Mouse (Mus musculus): ENCODE measurements around the gene Kras. TPM values are rescaled to one million over a fixed set of nuclear protein-coding genes. Genes with fewer than 3 reads are reported as not detected.
A peak's percentile ranks its signal among the peaks of the same experiment; 100 is the strongest.

Kras gene
- polyA plus RNA-seq, 1 experiment from 2014 or later, result 75.9 TPM

DNA sequence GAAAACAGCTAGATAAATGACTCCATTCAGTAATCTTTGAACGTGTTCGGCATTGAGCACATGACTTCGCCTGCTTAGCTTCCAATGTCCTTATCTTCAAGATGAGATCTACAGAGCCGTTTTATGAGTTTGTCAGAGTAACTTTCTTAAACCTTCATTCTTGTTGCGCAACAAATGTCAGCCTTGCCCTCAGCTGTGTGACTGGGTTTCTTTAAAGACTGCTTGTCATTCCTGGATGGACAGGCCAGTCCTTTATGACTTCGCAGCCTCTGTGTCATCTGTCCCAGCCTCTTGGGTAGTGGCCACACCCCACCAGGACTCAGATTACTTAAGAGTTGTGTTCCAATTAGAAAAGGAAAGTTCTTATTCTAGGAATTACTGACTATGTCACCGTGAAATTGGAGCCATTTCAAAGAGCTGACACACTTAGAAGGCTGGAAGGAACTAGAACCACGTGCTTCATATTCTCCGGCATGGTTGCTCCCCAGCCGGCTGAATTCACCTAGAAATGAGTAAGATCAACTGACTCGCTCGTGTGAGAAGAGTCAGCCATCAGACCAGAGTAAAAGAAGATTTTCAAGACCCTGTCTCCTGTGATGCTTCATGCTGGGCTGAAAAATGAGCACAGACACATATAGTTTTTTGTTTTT, 24.1 kb upstream of the Kras start:
- Histone ChIP-seq H3K4me2 (no peak overlapping the region), H3K27ac (no peak overlapping the region), H3K36me3 (no peaks in the 10 kb centered on the region), H3K4me3 (no peak overlapping the region), H3K9ac (no peak overlapping the region), H3K4me1 (peaks cover 30% of the 10 kb centered on the region), H3K27me3 (replicated peaks) (0 out of 2 replicates have a peak, but pooled peaks cover 3% of the 10 kb centered on the region), H3K9me3 (replicated peaks) (no peaks in the 10 kb centered on the region)
- WGBS (ENCODE audit: insufficient replicate concordance), result 61% methylated on average over 12 of the region's 12 CpGs
- ATAC-seq, result no peak

DNA sequence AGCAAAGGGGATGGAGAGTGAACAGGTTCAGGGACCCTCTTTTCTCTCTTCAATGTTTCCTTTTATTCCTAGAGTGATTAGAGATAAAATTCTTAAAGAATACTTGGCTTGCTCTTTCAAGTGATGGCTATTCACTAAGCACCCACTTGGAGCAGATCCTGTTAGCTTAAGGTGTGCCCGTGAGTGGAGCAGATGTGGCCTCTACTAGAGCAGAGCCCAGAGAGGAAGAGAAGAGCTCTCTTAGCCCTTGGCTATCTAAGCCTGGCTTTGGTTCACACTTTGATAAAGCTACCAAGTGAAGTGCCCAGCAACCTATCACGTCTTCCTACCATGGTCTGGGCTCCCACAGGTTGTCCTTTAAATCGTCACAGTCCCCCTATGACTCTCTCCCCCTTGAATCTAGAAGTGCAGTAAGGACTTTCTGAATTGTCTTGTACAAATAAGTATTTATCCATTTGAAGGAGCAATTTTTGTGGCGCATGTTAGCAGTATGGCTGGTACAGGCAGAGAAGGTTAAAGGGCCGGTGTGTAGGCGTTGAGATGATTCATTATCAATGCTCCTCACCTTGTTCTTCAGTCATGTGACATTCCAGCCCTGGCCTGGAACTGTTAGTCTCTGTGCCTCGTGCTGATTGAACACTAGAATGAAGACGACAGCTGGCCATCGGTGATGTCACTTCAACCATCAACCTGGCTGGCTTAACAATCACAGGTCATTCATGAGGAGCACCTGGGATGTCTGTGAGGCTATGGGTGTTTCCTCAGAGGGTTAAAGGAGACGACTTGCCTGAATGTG, 22.3 kb upstream of the Kras start:
- no peak overlapping the region for H3K4me2 ChIP-seq
- no peak overlapping the region for H3K27ac ChIP-seq
- no peaks in the 10 kb centered on the region for H3K36me3 ChIP-seq
- no peaks in the 10 kb centered on the region for H3K9me3 ChIP-seq (replicated peaks)
- 0 out of 2 replicates have a peak, but pooled peaks cover 11% of the 10 kb centered on the region for H3K27me3 ChIP-seq (replicated peaks)
- H3K9ac ChIP-seq, result no peak overlapping the region
- peak; percentile 38; the same call in 1 of the 2 replicates for ATAC-seq
- 51% methylated on average over 10 of the region's 10 CpGs for WGBS (ENCODE audit: insufficient replicate concordance)
- peaks cover 30% of the 10 kb centered on the region for H3K4me1 ChIP-seq
- H3K4me3 ChIP-seq, result no peak overlapping the region

DNA sequence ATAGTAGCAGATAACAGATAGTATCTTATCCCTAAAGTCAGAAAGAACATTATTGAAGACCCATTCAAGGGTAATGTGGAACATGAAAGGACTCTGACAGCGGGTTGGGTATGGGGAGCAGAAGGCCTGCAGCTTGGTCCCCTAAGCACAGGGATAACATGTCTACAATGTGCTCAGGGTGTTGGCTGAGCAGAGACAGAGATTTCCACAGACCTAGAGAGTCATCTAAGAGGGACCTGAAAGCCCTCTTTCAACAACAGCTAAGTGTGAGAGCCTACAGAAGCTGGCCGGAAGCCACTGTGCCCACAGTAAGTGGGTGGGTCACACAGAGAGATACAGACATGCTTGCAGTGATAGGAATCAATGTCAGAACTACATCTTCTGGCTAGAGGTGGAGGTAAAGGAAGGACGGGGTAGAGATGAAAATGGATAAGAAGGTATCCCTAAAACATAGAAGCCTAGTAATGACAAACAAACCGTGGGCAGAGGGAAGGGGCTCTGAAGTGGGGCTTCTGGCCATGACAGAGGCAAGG, 19.3 kb upstream of the Kras start:
- peaks cover 13% of the 10 kb centered on the region for H3K4me1 ChIP-seq
- H3K36me3 ChIP-seq, result no peaks in the 10 kb centered on the region
- 70% methylated on average over 4 of the region's 4 CpGs for WGBS (ENCODE audit: insufficient replicate concordance)

DNA sequence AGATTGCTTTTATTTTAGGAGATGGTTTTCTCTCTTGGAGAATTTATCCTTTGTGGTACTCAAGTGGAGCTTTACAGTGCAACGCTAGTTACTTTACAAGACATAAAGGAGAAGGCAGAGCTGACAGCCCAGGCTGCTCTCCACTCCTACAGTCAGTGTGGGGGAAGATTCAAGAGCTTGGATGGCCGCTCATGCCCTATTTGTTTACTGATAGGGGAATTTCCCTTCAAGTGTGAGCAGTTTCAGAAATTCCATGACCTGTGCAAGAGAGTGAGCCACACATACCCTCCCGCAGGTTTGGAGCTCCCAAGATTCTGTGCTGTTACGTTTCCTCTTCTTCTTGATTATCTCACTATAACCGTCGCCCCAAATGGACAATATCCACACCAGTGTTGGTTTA, 17.7 kb upstream of the Kras start:
- Histone ChIP-seq H3K9me3 (replicated peaks) (no peaks in the 10 kb centered on the region), H3K9ac (no peak overlapping the region), H3K4me3 (no peak overlapping the region), H3K27ac (no peak overlapping the region), H3K4me1 (peaks cover 6% of the 10 kb centered on the region; the same call in 1 of the 2 replicates), H3K36me3 (no peaks in the 10 kb centered on the region), H3K27me3 (replicated peaks) (0 out of 2 replicates have a peak, but pooled peaks cover 11% of the 10 kb centered on the region), H3K4me2 (no peak overlapping the region)
- ATAC-seq, result no peak
- WGBS (ENCODE audit: insufficient replicate concordance), result 64% methylated on average over 6 of the region's 6 CpGs

More for the DNA sequence above, 19.3 kb upstream of the Kras start:
- no peak overlapping the region for H3K4me2 ChIP-seq
- H3K27ac ChIP-seq, result no peak overlapping the region
- H3K9me3 ChIP-seq (replicated peaks), result no peaks in the 10 kb centered on the region
- no peak overlapping the region for H3K4me3 ChIP-seq
- no peak for ATAC-seq
- no peak overlapping the region for H3K9ac ChIP-seq
- H3K27me3 ChIP-seq (replicated peaks), result 0 out of 2 replicates have a peak, but pooled peaks cover 11% of the 10 kb centered on the region

DNA sequence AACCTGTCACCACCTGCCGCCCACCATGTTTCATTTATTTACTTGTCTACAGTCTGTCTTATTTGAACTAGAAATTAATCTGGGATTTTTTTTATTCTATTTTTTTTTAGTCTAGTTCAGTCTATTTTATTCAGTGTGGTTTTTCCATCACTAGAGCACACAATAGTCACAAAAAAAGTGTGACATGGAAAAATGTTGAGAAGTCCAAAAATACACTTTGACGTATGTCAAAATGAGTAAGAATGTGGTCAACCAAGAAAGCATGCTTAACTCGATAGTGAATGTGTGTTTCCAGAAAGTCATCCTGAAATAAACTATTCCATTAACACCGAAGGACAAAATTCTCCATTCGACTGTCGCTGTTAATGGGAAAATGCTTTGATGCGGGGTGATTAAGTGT, 12.3 kb upstream of the Kras start:
- no peaks in the 10 kb centered on the region for H3K36me3 ChIP-seq

DNA sequence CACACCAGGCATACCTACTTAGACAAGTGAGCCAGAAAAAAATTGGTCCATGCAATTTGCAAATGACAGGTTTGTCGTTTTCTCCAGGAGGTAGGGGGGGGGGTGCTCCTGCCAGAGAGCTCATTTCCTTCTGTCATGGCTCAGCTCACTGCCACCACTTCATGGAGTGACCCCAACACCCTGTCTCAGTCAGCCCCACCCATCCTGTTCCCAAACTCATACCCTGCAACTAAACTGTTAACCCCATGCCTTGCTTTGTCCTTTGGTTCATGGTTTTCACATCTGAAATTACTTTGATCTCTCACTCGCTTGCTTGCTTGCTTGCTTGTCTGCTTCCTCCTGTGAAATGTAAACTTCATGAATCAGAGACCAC, 6.6 kb upstream of the Kras start:
- WGBS (ENCODE audit: insufficient replicate concordance), result 43% methylated on average over 2 of the region's 2 CpGs
- Histone ChIP-seq H3K9ac (no peak overlapping the region), H3K4me2 (no peak overlapping the region), H3K36me3 (no peaks in the 10 kb centered on the region), H3K27me3 (replicated peaks) (peaks cover 6% of the 10 kb centered on the region; the same call in 1 of the 2 replicates), H3K4me1 (0 out of 2 replicates have a peak, but pooled peaks cover 3% of the 10 kb centered on the region), H3K4me3 (no peak overlapping the region), H3K27ac (no peak overlapping the region), H3K9me3 (replicated peaks) (no peaks in the 10 kb centered on the region)
- no peak for ATAC-seq

More for the DNA sequence above, 12.3 kb upstream of the Kras start:
- H3K27ac ChIP-seq, result no peak overlapping the region
- H3K4me2 ChIP-seq, result no peak overlapping the region
- ATAC-seq, result no peak
- no peak overlapping the region for H3K9ac ChIP-seq
- 78% methylated on average over 7 of the region's 7 CpGs for WGBS (ENCODE audit: insufficient replicate concordance)
- H3K27me3 ChIP-seq (replicated peaks), result no peaks in the 10 kb centered on the region
- no peaks in the 10 kb centered on the region for H3K4me1 ChIP-seq
- H3K4me3 ChIP-seq, result no peak overlapping the region
- no peaks in the 10 kb centered on the region for H3K9me3 ChIP-seq (replicated peaks)

DNA sequence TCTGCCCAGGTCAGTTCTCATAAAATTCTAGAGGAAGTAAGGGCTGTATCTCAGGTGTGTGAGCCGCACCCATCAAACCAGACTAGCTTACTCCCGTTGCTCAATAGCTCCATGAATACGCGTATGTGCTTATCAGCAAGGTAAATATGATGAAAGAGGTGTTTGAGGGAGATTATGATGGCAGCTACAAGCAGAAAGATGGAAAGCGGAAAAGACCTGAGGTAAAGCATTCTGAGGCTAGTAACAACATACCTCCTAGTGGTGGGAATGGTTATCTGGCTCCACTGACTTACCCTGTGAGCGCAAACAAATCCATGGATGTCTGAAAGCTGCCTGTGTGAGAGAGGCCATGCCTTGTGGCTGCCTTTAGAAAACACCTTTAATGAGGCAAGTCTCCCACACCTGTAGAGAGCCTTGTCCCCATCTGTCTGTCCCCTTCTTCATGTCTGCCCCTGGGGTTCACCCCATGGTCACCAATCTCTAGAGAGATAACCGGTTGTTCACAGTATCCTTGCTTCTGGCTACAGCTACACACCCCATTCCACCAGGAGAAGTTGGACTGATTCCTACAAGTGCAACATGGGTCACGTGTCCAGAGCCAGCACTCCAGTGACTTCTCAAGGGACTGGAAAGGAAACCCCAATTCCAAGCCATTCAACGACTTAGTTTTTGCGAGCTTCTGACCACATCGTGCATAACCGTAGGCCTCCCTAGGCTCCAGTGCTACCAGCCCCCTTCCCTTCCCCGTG, 6.1 kb upstream of the Kras start:
- H3K4me1 ChIP-seq, result peaks cover 5% of the 10 kb centered on the region; the same call in 1 of the 2 replicates
- no peak for ATAC-seq
- no peaks in the 10 kb centered on the region for H3K36me3 ChIP-seq
- no peaks in the 10 kb centered on the region for H3K9me3 ChIP-seq (replicated peaks)
- no peak overlapping the region for H3K9ac ChIP-seq
- H3K27me3 ChIP-seq (replicated peaks), result peaks cover 6% of the 10 kb centered on the region; the same call in 1 of the 2 replicates
- WGBS (ENCODE audit: insufficient replicate concordance), result 70% methylated on average over 13 of the region's 13 CpGs
- H3K4me2 ChIP-seq, result no peak overlapping the region
- no peak overlapping the region for H3K4me3 ChIP-seq
- H3K27ac ChIP-seq, result no peak overlapping the region

DNA sequence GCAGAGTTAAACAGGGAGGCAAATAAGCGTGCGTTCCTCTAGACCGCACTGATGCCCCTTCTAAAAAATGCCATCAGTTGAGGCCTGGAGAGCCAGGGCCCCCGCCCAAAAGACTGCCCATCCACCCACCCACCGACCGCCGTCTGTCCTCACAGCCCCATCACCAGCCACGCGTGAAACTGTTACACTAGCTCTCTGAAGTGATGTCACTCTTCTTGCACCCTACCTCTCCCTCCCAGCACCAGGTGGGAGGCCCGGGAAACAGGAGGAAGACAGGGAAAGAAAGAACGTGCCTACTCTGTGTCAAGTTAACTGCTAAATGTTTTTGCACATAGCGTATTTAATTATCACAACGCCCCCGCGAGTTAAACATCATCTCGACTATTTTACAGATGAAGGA, 781 bp upstream of the Kras start:
- H3K27ac ChIP-seq, result peak overlapping the region; percentile 92
- no peak for ATAC-seq

DNA sequence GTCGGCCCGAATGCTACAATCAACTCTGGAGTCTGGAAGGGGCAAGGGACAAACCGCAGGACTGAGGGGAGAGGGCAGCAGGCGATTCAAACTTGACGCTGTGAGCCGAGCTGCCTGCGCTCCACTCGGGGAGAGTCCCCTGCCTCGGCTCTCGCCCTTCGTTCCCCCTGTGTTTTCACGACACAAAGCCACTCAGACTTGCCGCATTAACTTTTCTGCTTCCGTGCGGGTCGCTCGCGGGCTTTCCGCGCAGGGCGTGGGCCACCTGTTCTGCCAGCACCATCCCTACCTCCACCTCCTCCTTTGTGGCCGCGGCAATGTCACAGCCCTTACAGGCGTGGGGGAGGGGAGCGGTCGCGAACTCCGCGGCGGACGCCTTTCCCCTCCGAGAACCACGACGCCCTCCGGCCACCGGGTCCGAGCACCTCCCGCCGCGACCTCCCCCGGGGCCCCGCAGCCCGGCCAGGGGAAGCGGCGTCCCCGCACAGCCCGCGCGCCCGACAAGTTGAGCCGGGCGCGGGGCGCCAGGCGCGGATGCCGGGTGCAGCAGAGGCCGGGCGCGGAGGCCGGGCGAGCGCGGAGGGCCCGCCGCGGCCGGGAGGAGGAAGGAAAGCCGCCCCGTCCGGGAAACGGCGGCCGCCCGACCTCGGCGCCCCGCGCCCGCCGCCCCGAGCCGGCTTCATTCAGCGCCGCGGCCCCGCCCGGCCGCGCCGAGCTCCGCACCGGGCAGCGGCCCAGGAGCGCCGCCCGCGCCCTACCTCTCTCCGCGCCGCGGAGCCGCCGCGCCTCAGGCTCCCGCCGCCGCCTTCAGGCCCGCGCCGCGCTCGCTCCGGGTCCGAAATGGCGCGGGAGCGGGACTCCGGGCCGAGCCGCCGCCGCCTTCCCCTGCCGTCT, 501 bp downstream of the Kras start:
- Histone ChIP-seq H3K4me1 (peaks cover 30% of the 10 kb centered on the region), H3K9ac (peak overlapping the region; percentile 99), H3K27me3 (replicated peaks) (peaks cover 3% of the 10 kb centered on the region; the same call in 1 of the 2 replicates), H3K4me2 (peak overlapping the region; percentile 95), H3K9me3 (replicated peaks) (no peaks in the 10 kb centered on the region), H3K36me3 (peaks cover 22% of the 10 kb centered on the region), H3K27ac (peak overlapping the region; percentile 92), H3K4me3 (peak overlapping the region; percentile 98)
- WGBS (ENCODE audit: insufficient replicate concordance), result under 1% methylated on average over 90 of the region's 124 CpGs
- peak; percentile 75 for ATAC-seq

More for the DNA sequence above, 781 bp upstream of the Kras start:
- Histone ChIP-seq H3K4me1 (peaks cover 30% of the 10 kb centered on the region), H3K9me3 (replicated peaks) (no peaks in the 10 kb centered on the region), H3K27me3 (replicated peaks) (peaks cover 6% of the 10 kb centered on the region; the same call in 1 of the 2 replicates), H3K9ac (peak overlapping the region; percentile 99), H3K4me3 (peak overlapping the region; percentile 98), H3K4me2 (peak overlapping the region; percentile 95), H3K36me3 (peaks cover 9% of the 10 kb centered on the region)
- 13% methylated on average over 16 of the region's 16 CpGs for WGBS (ENCODE audit: insufficient replicate concordance)

DNA sequence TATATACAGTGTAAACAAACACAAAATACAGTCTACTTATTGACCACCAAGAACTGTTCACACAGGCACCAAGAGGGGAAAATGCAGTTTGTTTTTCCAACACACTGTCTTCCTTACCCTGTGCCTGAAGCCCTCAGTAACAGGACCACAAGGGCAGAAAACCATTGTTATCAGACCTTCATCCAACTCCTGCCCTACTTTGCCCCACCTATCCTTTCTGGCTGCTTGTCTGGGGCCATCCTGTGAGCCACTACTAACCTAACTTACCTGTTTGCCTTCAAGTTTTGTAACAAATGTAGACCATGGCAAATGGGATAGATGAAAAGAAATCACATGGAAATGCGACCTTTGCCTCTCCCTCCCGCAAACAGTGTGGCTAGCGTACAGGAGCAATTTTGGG, 2.2 kb downstream of the Kras start:
- Histone ChIP-seq H3K4me1 (peaks cover 34% of the 10 kb centered on the region), H3K4me3 (peak overlapping the region; percentile 36), H3K9me3 (replicated peaks) (no peaks in the 10 kb centered on the region), H3K27me3 (replicated peaks) (peaks cover 3% of the 10 kb centered on the region; the same call in 1 of the 2 replicates), H3K27ac (peak overlapping the region; percentile 32; the same call in 1 of the 2 replicates), H3K9ac (peak overlapping the region; percentile 46), H3K36me3 (peaks cover 34% of the 10 kb centered on the region), H3K4me2 (peak overlapping the region; percentile 95)
- ATAC-seq, result no peak
- WGBS (ENCODE audit: insufficient replicate concordance), result 73% methylated on average over 3 of the region's 3 CpGs

DNA sequence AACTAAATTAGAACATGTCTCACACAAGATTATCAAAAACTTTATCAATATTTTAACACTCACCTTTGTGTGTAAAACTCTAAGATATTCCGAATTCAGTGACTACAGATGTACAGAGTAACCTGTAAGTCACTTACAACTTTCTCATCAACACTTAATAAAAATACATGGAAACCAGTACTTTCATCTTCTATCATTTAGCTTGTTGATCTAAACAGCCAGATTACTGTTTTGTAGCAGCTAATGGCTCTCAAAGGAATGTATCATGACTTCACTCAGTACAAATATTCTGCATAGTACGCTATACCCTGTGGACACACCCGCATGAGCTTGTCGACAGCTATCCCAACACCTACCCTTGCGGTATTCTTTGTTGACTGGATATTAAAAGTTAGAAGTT, 3.2 kb downstream of the Kras start:
- Histone ChIP-seq H3K9ac (no peak overlapping the region), H3K36me3 (peaks cover 35% of the 10 kb centered on the region), H3K27me3 (replicated peaks) (0 out of 2 replicates have a peak, but pooled peaks cover 3% of the 10 kb centered on the region), H3K4me2 (no peak overlapping the region), H3K27ac (no peak overlapping the region), H3K4me1 (peaks cover 34% of the 10 kb centered on the region), H3K9me3 (replicated peaks) (no peaks in the 10 kb centered on the region), H3K4me3 (no peak overlapping the region)
- no peak for ATAC-seq
- whole genome bisulfite sequencing (ENCODE audit: insufficient replicate concordance), result 91% methylated on average over 5 of the region's 5 CpGs

All from liver, embryonic 12.5 days (tissue).